Mouse (Mus musculus) thymus, adult 2 months (tissue): Measurements from ENCODE around the gene Bub1b.

Experiments used
- CTCF ChIP-seq: fragments of 200-500 bp; IDR thresholded peaks from 2 replicates; pipeline ENCODE4 v1.5.1; 2012; ENCODE audit warnings: mild to moderate bottlenecking, control low read depth, low read length, moderate library complexity, borderline replicate concordance; ENCODE audit not compliant: control insufficient read depth, poor library complexity, insufficient read depth; ENCODE audit errors: extremely low read depth
- POLR2A ChIP-seq: fragments of 200-500 bp; IDR thresholded peaks from 2 replicates; pipeline ENCODE4 v1.6.1; 2012; ENCODE audit warnings: mild to moderate bottlenecking, low read length, control low read depth, moderate library complexity; ENCODE audit not compliant: control insufficient read depth, poor library complexity, insufficient read depth; ENCODE audit errors: extremely low read depth

DNA sequence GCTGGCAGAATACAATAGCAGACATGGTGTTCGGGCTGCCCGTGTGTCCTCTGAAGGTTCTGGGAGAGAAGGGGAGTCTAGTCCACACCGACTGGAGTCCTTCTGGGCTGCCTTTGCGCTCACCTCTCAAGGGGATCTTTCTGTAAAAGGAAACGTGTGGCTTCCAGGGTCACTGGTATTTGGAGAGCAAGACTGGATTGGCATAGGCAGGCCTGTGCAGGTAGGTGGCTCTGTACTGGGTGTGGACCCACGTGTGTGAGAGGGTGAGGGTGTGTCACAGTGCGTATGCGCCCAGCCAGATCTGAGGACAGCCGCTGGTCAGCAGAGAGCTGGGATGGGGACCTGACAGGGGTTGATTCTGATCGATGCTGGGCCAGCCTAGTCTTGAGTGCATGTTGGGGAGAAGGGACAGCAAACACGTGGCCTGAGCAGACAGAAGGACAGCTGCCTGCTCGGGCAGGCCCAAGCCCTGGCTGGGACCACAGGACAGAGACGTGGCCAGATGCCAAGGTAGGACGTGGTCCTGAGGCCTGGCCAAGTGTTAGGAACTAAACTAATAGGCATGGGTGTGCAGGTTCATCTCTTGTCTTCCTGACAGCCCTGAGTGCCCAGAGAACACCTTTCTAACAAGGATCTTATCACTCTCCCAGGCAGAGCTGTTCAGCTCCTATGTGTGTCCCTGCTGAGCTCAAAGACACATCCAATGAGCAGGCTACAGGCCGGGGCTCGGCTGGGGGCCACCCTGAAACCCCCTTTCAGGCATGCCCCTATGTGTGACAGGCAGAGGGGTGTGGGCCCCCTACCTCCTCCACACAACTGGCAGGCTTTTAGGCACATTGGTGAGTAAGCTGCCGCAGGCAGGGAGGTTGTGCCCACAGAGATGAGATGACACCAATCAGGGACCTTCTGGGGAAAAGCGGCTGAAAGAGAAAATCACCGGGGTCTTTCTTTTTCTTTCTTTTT, 66.1 kb downstream of the Bub1b start:
- no peak for TF ChIP-seq CTCF
- TF ChIP-seq POLR2A = no peak
